Mouse (Mus musculus) stomach, embryonic 14.5 days (tissue): ENCODE results near the gene Map4k5. TPM values are rescaled to one million over a fixed set of nuclear protein-coding genes. Genes with fewer than 3 reads are reported as not detected.

ENCODE experiments used
- ATAC-seq: fragments of 200-750 bp; cut with Nextera tagmentation; 2 replicates; pipeline ENCODE4 v1.8.0; 2017; ENCODE audit warnings: low read depth, moderate TSS enrichment; ENCODE audit not compliant: insufficient number of reproducible peaks, insufficient read depth, low FRiP score
- H3K27ac ChIP-seq: fragments of 300-500 bp; sonication (generic); 2 replicates; pipeline ENCODE4 v1.5.1; 2014; ENCODE audit warnings: mild to moderate bottlenecking, low read length, moderate library complexity, mixed read lengths
- H3K27me3 ChIP-seq: fragments of 300-500 bp; sonication (generic); 2 replicates; pipeline ENCODE4 v1.6.1; 2014; ENCODE audit warnings: low read length, control low read depth, mixed read lengths; ENCODE audit not compliant: control insufficient read depth, insufficient read depth
- H3K36me3 ChIP-seq: fragments of 300-500 bp; sonication (generic); 2 replicates; pipeline ENCODE4 v1.6.1; 2014; ENCODE audit warnings: mild to moderate bottlenecking, control low read depth, low read length, moderate library complexity, mixed read lengths; ENCODE audit not compliant: control insufficient read depth, insufficient read depth
- H3K4me1 ChIP-seq: fragments of 300-500 bp; sonication (generic); 2 replicates; pipeline ENCODE4 v1.6.1; 2014; ENCODE audit warnings: low read length, control low read depth, mixed read lengths; ENCODE audit not compliant: control insufficient read depth, insufficient read depth
- H3K4me2 ChIP-seq: fragments of 300-500 bp; sonication (generic); replicated peaks from 2 replicates; pipeline ENCODE4 v1.6.1; 2014; ENCODE audit warnings: low read depth, low read length, control low read depth
- H3K4me3 ChIP-seq: fragments of 300-500 bp; sonication (generic); 2 replicates; pipeline ENCODE4 v1.5.1; 2014; ENCODE audit warnings: low read depth, low read length, control low read depth
- H3K9ac ChIP-seq: fragments of 300-500 bp; sonication (generic); replicated peaks from 2 replicates; pipeline ENCODE4 v1.6.1; 2014; ENCODE audit warnings: low read depth, mild to moderate bottlenecking, control low read depth, low read length, moderate library complexity, mixed read lengths
- H3K9me3 ChIP-seq: fragments of 300-500 bp; sonication (generic); 2 replicates; pipeline ENCODE4 v1.6.1; 2016; ENCODE audit warnings: low read depth, low read length, control low read depth; ENCODE audit not compliant: control insufficient read depth
- WGBS: fragments of 180-500 bp; shearing (Covaris S2); extraction: QIAGEN DNeasy Blood & Tissue Kit; methylation state at CpG from one replicate; pipeline ENCODE4 v1.1.7; 2014; 5-methylcytosine and 5-hydroxymethylcytosine counted together
- polyA plus RNA-seq: library from polyadenylated mRNA; unstranded; fragments of >200 nt; fragmentation: Nextera tagmentation; extraction: Ambion mirVana; gene quantifications from 2 replicates; pipeline ENCODE4 v1.2.1, GENCODE M21; 2014

Map4k5 gene
- polyA plus RNA-seq, 1 experiment from 2014 or later, result 37.4 TPM

DNA sequence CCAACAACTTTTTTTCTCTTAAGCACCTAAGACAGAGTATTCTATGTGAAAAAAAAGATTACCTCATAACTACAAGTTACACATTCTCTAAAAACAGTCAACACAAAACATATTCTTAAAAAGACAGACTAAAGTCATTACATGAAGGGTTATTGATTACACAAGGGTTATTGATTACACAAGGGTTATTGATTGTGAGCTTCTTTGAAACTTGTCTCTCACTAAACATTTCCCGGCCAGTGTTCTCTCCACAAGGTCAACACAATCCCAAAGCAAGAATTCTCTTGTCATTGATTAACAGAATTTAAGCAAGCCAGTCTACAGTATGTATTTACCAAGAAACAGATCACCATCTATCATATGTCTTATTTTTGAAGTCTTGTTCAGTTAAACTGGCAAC lies 29.1 kb upstream of the Map4k5 start:
- Histone ChIP-seq H3K4me1 (no peaks in the 10 kb centered on the region), H3K4me3 (no peak overlapping the region), H3K27ac (no peak overlapping the region), H3K9ac (no peak overlapping the region), H3K9me3 (no peaks in the 10 kb centered on the region), H3K36me3 (no peaks in the 10 kb centered on the region), H3K27me3 (no peaks in the 10 kb centered on the region), H3K4me2 (no peak overlapping the region)
- 61% methylated on average over 1 of the region's 1 CpGs for WGBS
- no peak for ATAC-seq

DNA sequence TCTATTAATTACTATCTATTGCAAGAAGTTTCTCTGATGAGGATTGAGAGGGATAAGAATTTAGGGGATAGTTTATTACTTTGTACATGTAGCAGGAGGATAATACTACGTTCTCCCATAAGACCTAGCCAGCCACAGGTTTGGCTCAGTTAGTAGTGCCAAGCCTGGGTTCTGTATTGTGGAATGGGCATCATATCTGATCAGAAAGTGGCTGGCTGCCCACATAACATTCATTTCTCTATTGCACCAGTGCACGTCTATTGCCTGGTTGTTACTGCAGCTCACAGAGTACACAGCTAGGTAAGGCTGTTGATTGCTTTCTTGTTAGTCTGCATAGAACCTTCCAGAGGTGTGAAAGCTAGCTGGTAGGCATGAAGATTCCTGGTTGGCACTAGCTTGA lies 24.9 kb upstream of the Map4k5 start:
- Histone ChIP-seq H3K27me3 (no peaks in the 10 kb centered on the region), H3K4me3 (no peak overlapping the region), H3K27ac (no peak overlapping the region), H3K4me2 (no peak overlapping the region), H3K4me1 (no peaks in the 10 kb centered on the region), H3K36me3 (no peaks in the 10 kb centered on the region), H3K9me3 (no peaks in the 10 kb centered on the region), H3K9ac (no peak overlapping the region)
- ATAC-seq, result no peak
- WGBS, result 85% methylated on average over 2 of the region's 2 CpGs

DNA sequence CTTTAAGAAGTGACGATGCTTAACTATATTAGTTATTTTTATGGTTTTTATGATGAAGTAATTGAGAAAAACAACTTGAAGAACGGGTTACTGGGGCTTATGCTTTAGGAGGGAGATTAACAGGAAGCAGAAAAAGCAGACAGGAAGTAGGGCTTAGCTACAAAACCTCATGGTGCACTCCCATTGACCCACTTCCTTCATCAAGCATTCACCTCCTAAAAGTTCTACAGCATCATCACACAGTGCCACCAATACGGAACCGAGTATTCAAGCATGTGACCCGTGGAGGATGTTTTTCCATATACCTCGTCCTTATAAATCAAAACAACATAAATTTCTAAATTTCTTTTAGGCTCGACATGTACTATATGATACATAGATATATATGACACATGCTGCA lies 19.7 kb upstream of the Map4k5 start:
- Histone ChIP-seq H3K9ac (no peak overlapping the region), H3K36me3 (no peaks in the 10 kb centered on the region), H3K4me1 (no peaks in the 10 kb centered on the region), H3K4me2 (no peak overlapping the region), H3K27ac (no peak overlapping the region), H3K27me3 (no peaks in the 10 kb centered on the region), H3K9me3 (no peaks in the 10 kb centered on the region), H3K4me3 (no peak overlapping the region)
- no peak for ATAC-seq
- WGBS, result 81% methylated on average over 7 of the region's 7 CpGs

- no peaks in the 10 kb centered on the region for H3K9me3 ChIP-seq
- H3K4me3 ChIP-seq, result no peak overlapping the region
- H3K27ac ChIP-seq, result no peak overlapping the region
- no peaks in the 10 kb centered on the region for H3K36me3 ChIP-seq
- H3K9ac ChIP-seq, result no peak overlapping the region
- no peaks in the 10 kb centered on the region for H3K27me3 ChIP-seq
- no peak for ATAC-seq
- WGBS, result 84% methylated on average over 7 of the region's 7 CpGs
- no peak overlapping the region for H3K4me2 ChIP-seq
- H3K4me1 ChIP-seq, result no peaks in the 10 kb centered on the region
Measured at GRCm38 (mm10) chr12:69911906-69912305, 18.9 kb upstream of the Map4k5 start.

DNA sequence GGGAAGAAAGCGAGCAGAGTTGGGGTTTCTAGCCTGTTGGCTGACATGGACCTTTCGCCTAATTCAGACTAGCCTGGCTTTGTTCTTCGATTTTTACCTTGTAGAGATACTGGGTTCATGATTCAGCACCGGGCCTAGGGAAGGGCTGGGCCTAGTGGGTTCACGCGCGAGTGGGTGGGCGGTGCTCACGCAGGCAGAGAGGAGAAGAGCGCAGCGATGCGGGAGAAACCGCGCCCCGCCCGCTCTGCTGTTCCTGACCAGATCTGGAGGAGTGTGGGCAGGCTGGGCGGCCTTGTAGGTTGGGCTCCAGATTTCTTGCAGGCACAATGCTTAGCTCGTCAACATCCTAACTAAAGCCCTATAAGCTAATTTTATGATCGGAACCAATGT lies 15.5 kb upstream of the Map4k5 start:
- ATAC-seq, result no peak
- no peaks in the 10 kb centered on the region for H3K27me3 ChIP-seq
- H3K36me3 ChIP-seq, result no peaks in the 10 kb centered on the region
- 34% methylated on average over 19 of the region's 19 CpGs for WGBS
- H3K27ac ChIP-seq, result no peak overlapping the region; the same call in 1 of the 2 replicates
- no peaks in the 10 kb centered on the region for H3K4me1 ChIP-seq
- peak overlapping the region; percentile 22; the same call in 1 of the 2 replicates for H3K4me3 ChIP-seq
- no peak overlapping the region for H3K9ac ChIP-seq
- H3K9me3 ChIP-seq, result no peaks in the 10 kb centered on the region
- peak overlapping the region; percentile 43 for H3K4me2 ChIP-seq

GRCm38 (mm10) chr12:69907667-69908510 lies 14.9 kb upstream of the Map4k5 start:
- H3K4me3 ChIP-seq, result peak overlapping the region; percentile 22; the same call in 1 of the 2 replicates
- no peaks in the 10 kb centered on the region for H3K36me3 ChIP-seq
- WGBS, result 5% methylated on average over 30 of the region's 30 CpGs
- H3K4me1 ChIP-seq, result no peaks in the 10 kb centered on the region
- no peaks in the 10 kb centered on the region for H3K27me3 ChIP-seq
- no peak overlapping the region; the same call in 1 of the 2 replicates for H3K27ac ChIP-seq
- no peak overlapping the region for H3K9ac ChIP-seq
- H3K9me3 ChIP-seq, result no peaks in the 10 kb centered on the region
- ATAC-seq, result no peak
- peak overlapping the region; percentile 43 for H3K4me2 ChIP-seq

- no peak for ATAC-seq
- H3K9ac ChIP-seq, result no peak overlapping the region
- H3K4me1 ChIP-seq, result no peaks in the 10 kb centered on the region
- no peaks in the 10 kb centered on the region for H3K9me3 ChIP-seq
- no peak overlapping the region for H3K27ac ChIP-seq
- no peak overlapping the region for H3K4me2 ChIP-seq
- no peaks in the 10 kb centered on the region for H3K27me3 ChIP-seq
- no peak overlapping the region for H3K4me3 ChIP-seq
- no peaks in the 10 kb centered on the region for H3K36me3 ChIP-seq
- WGBS, result 56% methylated on average over 2 of the region's 2 CpGs
Measured at GRCm38 (mm10) chr12:69904991-69905390, 12.0 kb upstream of the Map4k5 start.

GRCm38 (mm10) chr12:69898119-69898518 lies 5.1 kb upstream of the Map4k5 start:
- no peak for ATAC-seq
- H3K4me2 ChIP-seq, result no peak overlapping the region

GRCm38 (mm10) chr12:69895046-69895445 lies 2.0 kb upstream of the Map4k5 start:
- no peaks in the 10 kb centered on the region for H3K27me3 ChIP-seq
- ATAC-seq, result no peak
- H3K9me3 ChIP-seq, result no peaks in the 10 kb centered on the region
- no peak overlapping the region for H3K4me2 ChIP-seq
- peaks cover 15% of the 10 kb centered on the region for H3K4me1 ChIP-seq
- H3K27ac ChIP-seq, result no peak overlapping the region
- no peak overlapping the region for H3K4me3 ChIP-seq
- no peaks in the 10 kb centered on the region for H3K36me3 ChIP-seq
- H3K9ac ChIP-seq, result no peak overlapping the region
- 35% methylated on average over 2 of the region's 2 CpGs for WGBS

More at GRCm38 (mm10) chr12:69898119-69898518, 5.1 kb upstream of the Map4k5 start:
- WGBS, result 75% methylated on average over 4 of the region's 4 CpGs
- Histone ChIP-seq H3K9me3 (no peaks in the 10 kb centered on the region), H3K27ac (no peak overlapping the region), H3K36me3 (no peaks in the 10 kb centered on the region), H3K4me1 (no peaks in the 10 kb centered on the region), H3K4me3 (no peak overlapping the region), H3K9ac (no peak overlapping the region), H3K27me3 (no peaks in the 10 kb centered on the region)
